Mouse (Mus musculus) hindbrain, embryonic 12.5 days (tissue): ENCODE measurements at regions not wholly inside any gene's neighbourhood (a gene's known extent, or its start where the extent isn't known, plus 50 kb on each side); places are given as distances from the start of the nearest gene placed in this dataset.

Experiments used
- ATAC-seq: fragments of 200-750 bp; cut with Nextera tagmentation; 2 replicates; pipeline ENCODE4 v1.8.0; 2017; ENCODE audit warnings: moderate TSS enrichment; ENCODE audit not compliant: low FRiP score
- H3K27ac ChIP-seq: fragments of 300-500 bp; sonication (generic); 2 replicates; pipeline ENCODE4 v1.5.1; 2016; ENCODE audit warnings: mild to moderate bottlenecking
- H3K27me3 ChIP-seq: fragments of 300-500 bp; sonication (generic); 2 replicates; pipeline ENCODE4 v1.6.1; 2016; ENCODE audit warnings: mild to moderate bottlenecking
- H3K36me3 ChIP-seq: fragments of 300-500 bp; sonication (generic); 2 replicates; pipeline ENCODE4 v1.6.1; 2016; ENCODE audit warnings: mild to moderate bottlenecking
- H3K4me1 ChIP-seq: fragments of 300-500 bp; sonication (generic); 2 replicates; pipeline ENCODE4 v1.6.1; 2016
- H3K4me2 ChIP-seq: fragments of 300-500 bp; sonication (generic); replicated peaks from 2 replicates; pipeline ENCODE4 v1.6.1; 2016; ENCODE audit warnings: mild to moderate bottlenecking
- H3K4me3 ChIP-seq: fragments of 300-500 bp; sonication (generic); 2 replicates; pipeline ENCODE4 v1.5.1; 2016; ENCODE audit warnings: mild to moderate bottlenecking
- H3K9ac ChIP-seq: fragments of 300-500 bp; sonication (generic); 2 replicates; pipeline ENCODE4 v1.6.1; 2016; ENCODE audit warnings: mild to moderate bottlenecking, moderate library complexity
- H3K9me3 ChIP-seq: fragments of 300-500 bp; sonication (generic); replicated peaks from 2 replicates; pipeline ENCODE4 v1.6.1; 2016; ENCODE audit warnings: mild to moderate bottlenecking
- WGBS: fragments of 180-500 bp; shearing (Covaris S2); methylation state at CpG from one replicate; pipeline ENCODE4 v1.1.7; 2016; 5-methylcytosine and 5-hydroxymethylcytosine counted together

DNA sequence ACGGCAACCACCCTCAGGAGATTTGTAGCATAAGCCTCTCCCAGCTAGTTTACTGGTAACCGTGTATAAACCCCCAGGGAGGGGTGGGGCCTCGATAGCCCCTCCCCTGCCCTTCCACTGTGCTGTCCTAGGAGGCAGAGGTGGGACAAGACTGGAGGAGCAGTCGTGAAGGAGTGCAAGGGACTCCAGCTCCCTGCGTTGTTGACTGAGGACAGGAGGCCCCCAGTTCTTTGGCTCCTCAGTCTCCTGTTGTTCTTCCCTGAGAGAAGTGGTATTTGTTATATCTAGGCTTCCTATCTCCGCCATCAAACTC lies 58.5 kb upstream of the Zfp217 start:
- H3K9me3 ChIP-seq, result no peaks in the 10 kb centered on the region
- H3K4me3 ChIP-seq, result no peak overlapping the region
- H3K4me2 ChIP-seq, result peak overlapping the region; percentile 56
- no peak overlapping the region for H3K9ac ChIP-seq
- H3K27me3 ChIP-seq, result no peaks in the 10 kb centered on the region; the same call in 1 of the 2 replicates
- H3K4me1 ChIP-seq, result peaks cover 28% of the 10 kb centered on the region
- H3K36me3 ChIP-seq, result no peaks in the 10 kb centered on the region
- no peak for ATAC-seq
- no peak overlapping the region for H3K27ac ChIP-seq
- WGBS, result 7% methylated on average over 6 of the region's 6 CpGs

DNA sequence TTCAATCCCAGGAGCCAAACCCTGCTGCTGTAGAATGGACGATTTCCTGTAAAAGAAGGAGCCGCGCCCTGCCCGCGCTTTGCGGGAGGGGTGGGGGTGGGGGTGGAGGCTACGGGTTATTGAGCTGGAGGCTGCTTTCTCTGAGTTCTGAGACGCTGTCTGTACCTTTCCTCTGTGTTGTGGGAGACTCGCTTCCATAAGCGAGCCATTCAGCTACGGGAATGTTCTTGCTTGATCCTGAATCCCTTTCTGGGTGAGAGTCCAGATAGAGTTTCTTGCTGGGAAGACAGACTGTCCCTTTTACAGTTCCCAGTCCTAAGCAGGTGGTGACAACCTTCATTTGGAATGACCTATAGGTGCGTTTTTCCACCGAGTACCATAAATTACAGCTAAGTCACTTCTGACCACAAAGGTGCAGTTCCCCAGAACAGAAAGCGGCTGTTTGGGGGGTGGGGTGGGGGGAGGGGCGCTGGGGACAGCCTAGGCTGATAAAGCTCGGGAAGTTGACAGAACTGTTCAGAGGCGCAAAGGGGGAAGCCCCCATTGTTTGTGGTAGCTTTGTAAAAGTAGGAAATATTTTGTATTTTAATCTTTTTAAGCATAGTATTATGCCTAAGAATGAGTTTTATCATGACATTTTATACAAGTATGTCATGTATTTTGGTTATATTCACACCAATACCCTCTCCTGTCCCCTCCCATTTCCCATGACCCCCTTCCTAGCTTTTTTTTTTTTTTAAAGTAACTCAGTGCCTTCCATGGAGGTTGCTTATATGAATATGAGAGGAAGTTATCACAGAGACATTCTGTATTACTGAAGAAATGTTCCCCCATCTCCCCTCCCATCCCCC lies 57.9 kb upstream of the Zfp217 start:
- H3K27ac ChIP-seq, result peak overlapping the region; percentile 72
- ATAC-seq, result no peak
- under 1% methylated on average over 17 of the region's 17 CpGs for WGBS
- H3K9me3 ChIP-seq, result no peaks in the 10 kb centered on the region
- H3K4me1 ChIP-seq, result peaks cover 22% of the 10 kb centered on the region
- peak overlapping the region; percentile 56 for H3K4me2 ChIP-seq
- H3K27me3 ChIP-seq, result no peaks in the 10 kb centered on the region; the same call in 1 of the 2 replicates
- H3K4me3 ChIP-seq, result peak overlapping the region; percentile 30
- H3K36me3 ChIP-seq, result no peaks in the 10 kb centered on the region
- H3K9ac ChIP-seq, result peak overlapping the region; percentile 23; the same call in 1 of the 2 replicates

GRCm38 (mm10) chr2:170204768-170205514 lies 57.0 kb upstream of the Zfp217 start:
- no peak for ATAC-seq
- H3K9ac ChIP-seq, result peak overlapping the region; percentile 23; the same call in 1 of the 2 replicates
- no peaks in the 10 kb centered on the region for H3K9me3 ChIP-seq
- no peaks in the 10 kb centered on the region for H3K36me3 ChIP-seq
- H3K4me1 ChIP-seq, result peaks cover 15% of the 10 kb centered on the region
- H3K4me3 ChIP-seq, result peak overlapping the region; percentile 30
- H3K4me2 ChIP-seq, result peak overlapping the region; percentile 56
- no peaks in the 10 kb centered on the region; the same call in 1 of the 2 replicates for H3K27me3 ChIP-seq
- 41% methylated on average over 10 of the region's 10 CpGs for WGBS
- no peak overlapping the region for H3K27ac ChIP-seq

DNA sequence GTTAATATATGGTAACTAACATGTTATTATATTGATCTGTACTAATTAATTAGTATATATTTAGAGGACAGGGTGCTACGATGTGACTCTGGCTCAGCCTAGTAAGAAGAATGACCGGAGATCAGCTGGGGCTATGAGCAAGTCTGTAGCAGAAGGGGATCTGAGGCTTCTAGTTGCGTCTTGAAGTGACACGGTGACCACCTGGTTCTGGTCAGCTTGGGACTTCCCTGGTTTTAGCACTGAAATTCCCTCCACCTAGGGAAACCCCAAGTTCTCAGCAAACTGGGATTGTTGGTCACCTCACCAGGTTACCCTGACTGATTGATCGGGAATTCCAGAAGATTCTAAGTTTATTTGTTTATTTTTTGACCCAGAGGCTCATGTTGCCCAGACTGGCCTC lies 55.6 kb upstream of the Zfp217 start:
- H3K27ac ChIP-seq, result no peak overlapping the region
- no peak for ATAC-seq
- 94% methylated on average over 5 of the region's 5 CpGs for WGBS
- no peaks in the 10 kb centered on the region for H3K36me3 ChIP-seq
- H3K9ac ChIP-seq, result no peak overlapping the region
- H3K9me3 ChIP-seq, result no peaks in the 10 kb centered on the region
- no peak overlapping the region for H3K4me3 ChIP-seq
- H3K27me3 ChIP-seq, result no peaks in the 10 kb centered on the region; the same call in 1 of the 2 replicates
- H3K4me1 ChIP-seq, result peaks cover 14% of the 10 kb centered on the region
- no peak overlapping the region for H3K4me2 ChIP-seq

DNA sequence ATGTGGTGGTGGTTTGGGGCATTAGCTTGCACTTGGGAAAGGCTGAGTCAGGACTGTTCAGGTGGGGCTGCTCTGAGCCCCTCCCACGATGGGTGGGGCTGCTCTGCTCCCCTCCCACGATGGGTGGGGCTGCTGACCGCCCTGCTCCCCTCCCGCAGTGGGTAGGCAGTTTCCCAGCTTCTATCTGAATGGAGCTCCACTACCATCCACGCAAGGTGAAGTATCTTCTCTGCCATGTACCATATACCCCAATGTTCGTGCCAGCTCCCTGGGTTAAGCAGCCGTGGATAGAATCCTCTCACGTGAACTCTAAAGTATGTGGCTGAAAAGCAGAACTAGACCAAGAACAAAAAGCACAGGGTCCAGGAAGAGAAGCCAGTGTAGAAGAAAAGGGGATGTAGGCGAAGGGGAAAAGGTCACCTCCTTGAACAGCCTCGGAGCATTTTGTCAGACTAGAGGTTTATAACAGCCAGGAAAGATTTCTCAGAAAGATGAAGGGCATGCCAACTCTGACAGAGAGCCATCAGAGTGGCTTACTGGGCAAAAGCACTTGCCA lies 54.0 kb upstream of the Zfp217 start:
- Histone ChIP-seq H3K4me1 (peaks cover 14% of the 10 kb centered on the region), H3K36me3 (no peaks in the 10 kb centered on the region), H3K4me3 (no peak overlapping the region), H3K9me3 (no peaks in the 10 kb centered on the region), H3K9ac (no peak overlapping the region), H3K4me2 (no peak overlapping the region), H3K27me3 (no peaks in the 10 kb centered on the region), H3K27ac (no peak overlapping the region)
- no peak for ATAC-seq
- WGBS, result 75% methylated on average over 10 of the region's 10 CpGs
